Mouse (Mus musculus): ENCODE measurements at regions not wholly inside any gene's neighbourhood (a gene's known extent, or its start where the extent isn't known, plus 50 kb on each side); places are given as distances from the start of the nearest gene placed in this dataset.

DNA sequence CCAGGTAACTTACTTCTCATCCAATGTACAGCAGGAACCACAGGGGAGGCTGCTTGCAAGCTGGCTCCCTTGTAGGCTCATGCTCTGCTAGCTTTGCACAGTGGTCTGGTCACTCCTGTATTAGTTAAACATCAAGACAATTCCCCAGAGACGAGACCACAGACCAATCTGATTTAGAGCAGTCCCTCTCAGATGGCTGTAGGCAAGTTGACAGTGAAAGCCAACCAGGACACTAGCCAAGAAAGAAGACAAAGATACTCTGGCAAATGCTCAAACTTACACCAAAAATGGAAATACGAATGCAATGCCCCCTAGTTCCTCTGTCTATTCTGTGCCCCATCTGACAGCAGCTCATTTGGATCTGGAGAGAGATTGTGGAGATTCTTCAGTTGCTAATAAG, 181.8 kb upstream of the Prr30 start:
- no peak for TF ChIP-seq MAX (IDR thresholded peaks at IDR 0.05)
- TF ChIP-seq MYOG (IDR thresholded peaks at IDR 0.05; ENCODE audit: control insufficient read depth, extremely low read depth, insufficient read length) = no peak
- TF ChIP-seq CTCF (IDR thresholded peaks at IDR 0.05; ENCODE audit: control insufficient read depth, insufficient read depth, insufficient read length) = no peak

Data from C2C12 (cell line).